Mouse (Mus musculus) heart, adult 10 weeks (tissue): ENCODE results near the gene Rcc1. TPM values are rescaled to one million over a fixed set of nuclear protein-coding genes. Genes with fewer than 3 reads are reported as not detected.

Experiments
- polyA plus RNA-seq: library from polyadenylated mRNA; stranded (reverse); fragments of 350-450 nt; fragmentation: Illumina TruSeq; extraction: RNeasy Lipid Tissue Mini Kit (QIAGEN cat#74804); gene quantifications from one replicate; pipeline ENCODE4 v1.2.3, GENCODE M21; 2014; ENCODE audit warnings: low read depth, low replicate concordance

Rcc1 gene
- 7.1 TPM for polyA plus RNA-seq

GRCm38 (mm10) chr4:132353481-132353885, at the start of gene Rcc1:
Gene Rcc1, minus strand, starts transcription at chr4:132353605.

GRCm38 (mm10) chr4:132329115-132329834, 24.1 kb downstream of the Rcc1 start, which contains the start of gene Trnau1ap:
Gene Trnau1ap, minus strand, starts transcription at chr4:132329538.

GRCm38 (mm10) chr4:132302939-132303479, 50.4 kb downstream of the Rcc1 start, which contains the start of gene Rab42:
Gene Rab42, minus strand, starts transcription at chr4:132303385.

Other genes starting within 250 kb of the Rcc1 start
- 0.45 TPM for gene Oprd1, start 209.1 kb downstream of the Rcc1 start, polyA plus RNA-seq
- 15.2 TPM for gene Ythdf2, start 141.3 kb downstream of the Rcc1 start, polyA plus RNA-seq
- gene Gmeb1, start 92.0 kb downstream of the Rcc1 start, polyA plus RNA-seq, result 7.6 TPM
- gene Taf12, start 79.2 kb downstream of the Rcc1 start, polyA plus RNA-seq, result 31.2 TPM
- gene Rab42, start 50.2 kb downstream of the Rcc1 start, polyA plus RNA-seq, result 2.6 TPM
- 38.0 TPM for gene Trnau1ap, start 24.1 kb downstream of the Rcc1 start, polyA plus RNA-seq
- 15.9 TPM for gene Phactr4, start 68.9 kb upstream of the Rcc1 start, polyA plus RNA-seq
- gene Med18, start 110.3 kb upstream of the Rcc1 start, polyA plus RNA-seq, result 1.9 TPM
- gene Sesn2, start 156.9 kb upstream of the Rcc1 start, polyA plus RNA-seq, result 2.8 TPM
- gene Atpif1, start 180.1 kb upstream of the Rcc1 start, polyA plus RNA-seq, result 392 TPM
- gene Dnajc8, start 181.9 kb upstream of the Rcc1 start, polyA plus RNA-seq, result 97.1 TPM
- 1.5 TPM for gene Ptafr, start 210.5 kb upstream of the Rcc1 start, polyA plus RNA-seq